Mouse (Mus musculus): ENCODE measurements around the gene Ess2.

DNA sequence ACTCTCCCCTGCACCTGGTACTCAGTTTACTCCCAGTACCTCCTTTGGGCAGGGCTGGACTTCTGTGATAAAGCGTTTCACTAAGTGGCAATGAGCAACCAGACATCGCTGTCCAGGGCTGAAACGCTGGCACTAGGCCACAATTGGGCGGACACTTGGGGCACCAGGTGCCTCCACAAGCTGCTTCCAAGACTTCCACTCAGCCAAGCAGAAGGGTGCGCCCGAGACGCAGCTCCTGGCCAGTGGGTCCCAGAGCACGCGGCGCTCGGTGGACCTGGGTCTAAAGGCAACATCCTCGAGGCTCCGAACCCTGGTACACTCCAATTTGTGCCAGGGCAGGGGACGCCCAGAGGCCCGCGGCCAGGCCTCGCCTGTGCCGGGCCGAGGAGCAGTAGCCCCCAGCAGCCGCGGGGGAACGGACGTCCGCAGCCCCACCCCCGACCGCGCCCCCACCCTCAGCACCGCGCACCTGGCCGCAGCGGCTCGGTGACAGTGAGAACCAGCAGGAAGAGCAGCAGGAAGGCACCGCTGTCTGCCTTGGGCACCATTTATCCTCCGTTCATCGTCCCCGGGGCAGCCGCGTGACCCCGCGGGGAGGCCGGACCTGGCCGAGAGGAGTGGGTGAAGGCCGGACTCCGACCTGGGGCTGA, 20.1 kb downstream of the Ess2 start:
- TF ChIP-seq CTCF (conservative IDR thresholded peaks at IDR 0.05; ENCODE audit: insufficient read depth, insufficient read length, low read depth, low read length) (no peak), POLR2A (IDR thresholded peaks at IDR 0.05; ENCODE audit: low read depth, low read length) (no peak)

Measured in kidney, adult 2 months (tissue).